Mouse (Mus musculus) adrenal gland, adult 2 months (tissue): Measurements from ENCODE around the gene Arvcf. TPM values are rescaled to one million over a fixed set of nuclear protein-coding genes. Genes with fewer than 3 reads are reported as not detected.

ENCODE experiments used
- DNase-seq: peaks from one replicate; pipeline ENCODE4 v3.0.0; 2021
- polyA plus RNA-seq: library from polyadenylated mRNA; depleted of rRNA; stranded (reverse); fragments of >200 nt; gene quantifications from 2 replicates; pipeline ENCODE4 v1.2.3, GENCODE M21; 2012
- total RNA-seq, 2 experiments: library from RNA; stranded (reverse); gene quantifications; 2 replicates each; pipeline ENCODE4 v1.2.3; 2021

Arvcf gene
- total and polyA plus RNA-seq, 3 experiments, result 33.4 to 54.2 (median 48.9) TPM

GRCm38 (mm10) chr16:18407912-18408311, 59.9 kb downstream of the Arvcf start:
- no peak for DNase-seq

- DNase-seq, result no peak
Observed at GRCm38 (mm10) chr16:18409776-18410175, 61.8 kb downstream of the Arvcf start.

GRCm38 (mm10) chr16:18410418-18410817, 62.4 kb downstream of the Arvcf start:
- peak; percentile 49 for DNase-seq

- no peak for DNase-seq
Observed at GRCm38 (mm10) chr16:18411026-18411649, 63.2 kb downstream of the Arvcf start.

- peak; percentile 93 for DNase-seq
Observed at GRCm38 (mm10) chr16:18411802-18412476, 64.0 kb downstream of the Arvcf start.

- no peak for DNase-seq
Observed at GRCm38 (mm10) chr16:18413032-18413816, 65.2 kb downstream of the Arvcf start.

- peak; percentile 87 for DNase-seq
Observed at GRCm38 (mm10) chr16:18416094-18416761, 68.2 kb downstream of the Arvcf start.

- no peak for DNase-seq
Observed at GRCm38 (mm10) chr16:18416837-18417236, 68.9 kb downstream of the Arvcf start.

- DNase-seq, result no peak
Observed at GRCm38 (mm10) chr16:18417491-18417890, 69.5 kb downstream of the Arvcf start.

- DNase-seq, result no peak
Observed at GRCm38 (mm10) chr16:18418756-18419602, 71.0 kb downstream of the Arvcf start.

GRCm38 (mm10) chr16:18419603-18420026, 71.6 kb downstream of the Arvcf start:
- no peak for DNase-seq

GRCm38 (mm10) chr16:18420571-18420970, 72.6 kb downstream of the Arvcf start:
- peak; percentile 8 for DNase-seq

- peak; percentile 14 for DNase-seq
Observed at GRCm38 (mm10) chr16:18423203-18423914, 75.4 kb downstream of the Arvcf start.

- no peak for DNase-seq
Observed at GRCm38 (mm10) chr16:18423915-18424265, 75.9 kb downstream of the Arvcf start.

- no peak for DNase-seq
Observed at GRCm38 (mm10) chr16:18424364-18425045, 76.5 kb downstream of the Arvcf start.

GRCm38 (mm10) chr16:18425475-18426214, 77.7 kb downstream of the Arvcf start:
- DNase-seq, result no peak

GRCm38 (mm10) chr16:18426215-18426791, 78.3 kb downstream of the Arvcf start, which contains the start of gene Txnrd2:
Txnrd2 (plus strand) TSS chr16:18426384.
- DNase-seq, result peak; percentile 91

GRCm38 (mm10) chr16:18426802-18427280, 78.9 kb downstream of the Arvcf start, which contains the start of gene Comt:
Comt (minus strand) TSS chr16:18426852.
- DNase-seq, result no peak
